Mouse (Mus musculus) intestine, embryonic 14.5 days (tissue): ENCODE data around the gene Rffl. TPM values are rescaled to one million over a fixed set of nuclear protein-coding genes. Genes with fewer than 3 reads are reported as not detected.

ENCODE experiments used
- ATAC-seq: fragments of 200-750 bp; cut with Nextera tagmentation; replicated peaks from 2 replicates; pipeline ENCODE4 v1.8.0; 2017; ENCODE audit warnings: low read depth, moderate number of reproducible peaks, moderate TSS enrichment, moderate library complexity; ENCODE audit not compliant: low FRiP score, low TSS enrichment
- DNase-seq: peaks from one replicate; pipeline ENCODE4 v3.0.0-alpha.2; 2018; ENCODE audit warnings: low spot score
- H3K27ac ChIP-seq: fragments of 300-500 bp; sonication (generic); 2 replicates; pipeline ENCODE4 v1.5.1; 2014; ENCODE audit warnings: low read depth, mild to moderate bottlenecking, control low read depth
- H3K27me3 ChIP-seq: fragments of 300-500 bp; sonication (generic); replicated peaks from 2 replicates; pipeline ENCODE4 v1.6.1; 2014; ENCODE audit warnings: low read length, control low read depth; ENCODE audit not compliant: control insufficient read depth, insufficient read depth
- H3K36me3 ChIP-seq: fragments of 300-500 bp; sonication (generic); 2 replicates; pipeline ENCODE4 v1.6.1; 2014; ENCODE audit warnings: low read length, control low read depth; ENCODE audit not compliant: control insufficient read depth, insufficient read depth
- H3K4me1 ChIP-seq: fragments of 300-500 bp; sonication (generic); replicated peaks from 2 replicates; pipeline ENCODE4 v1.6.1; 2014; ENCODE audit warnings: low read length, control low read depth, mixed read lengths; ENCODE audit not compliant: control insufficient read depth, insufficient read depth
- H3K4me2 ChIP-seq: fragments of 300-500 bp; sonication (generic); 2 replicates; pipeline ENCODE4 v1.6.1; 2014; ENCODE audit warnings: low read length
- H3K4me3 ChIP-seq: fragments of 300-500 bp; sonication (generic); 2 replicates; pipeline ENCODE4 v1.5.1; 2014; ENCODE audit warnings: low read depth, low read length, control low read depth, mixed read lengths
- H3K9ac ChIP-seq: fragments of 300-500 bp; sonication (generic); 2 replicates; pipeline ENCODE4 v1.6.1; 2014; ENCODE audit warnings: mild to moderate bottlenecking, low read length
- H3K9me3 ChIP-seq: fragments of 300-500 bp; sonication (generic); 2 replicates; pipeline ENCODE4 v1.6.1; 2016; ENCODE audit warnings: low read length, control low read depth; ENCODE audit not compliant: control insufficient read depth
- WGBS: fragments of 180-500 bp; shearing (Covaris S2); extraction: QIAGEN DNeasy Blood & Tissue Kit; methylation state at CpG from one replicate; pipeline ENCODE4 v1.1.7; 2014; 5-methylcytosine and 5-hydroxymethylcytosine counted together
- polyA plus RNA-seq: library from polyadenylated mRNA; unstranded; fragments of >200 nt; fragmentation: Nextera tagmentation; extraction: Ambion mirVana; gene quantifications from 2 replicates; pipeline ENCODE4 v1.2.1, GENCODE M21; 2014

The Rffl gene
- polyA plus RNA-seq, 1 experiment from 2014 or later, result 12.1 TPM

GRCm38 (mm10) chr11:82806656-82807055 is 64.4 kb downstream of the Rffl start:
- Histone ChIP-seq H3K27ac (no peak overlapping the region), H3K4me3 (no peak overlapping the region), H3K27me3 (no peaks in the 10 kb centered on the region), H3K9me3 (no peaks in the 10 kb centered on the region), H3K9ac (no peak overlapping the region), H3K36me3 (peaks cover 22% of the 10 kb centered on the region), H3K4me1 (no peaks in the 10 kb centered on the region), H3K4me2 (no peak overlapping the region)
- ATAC-seq, result no peak
- no peak for DNase-seq
- 73% methylated on average over 3 of the region's 3 CpGs for WGBS

GRCm38 (mm10) chr11:82783453-82783852 is 87.6 kb downstream of the Rffl start:
- Histone ChIP-seq H3K27ac (no peak overlapping the region), H3K9ac (no peak overlapping the region), H3K4me1 (peaks cover 17% of the 10 kb centered on the region), H3K36me3 (peaks cover 52% of the 10 kb centered on the region), H3K4me2 (no peak overlapping the region), H3K9me3 (no peaks in the 10 kb centered on the region), H3K27me3 (no peaks in the 10 kb centered on the region), H3K4me3 (no peak overlapping the region)
- ATAC-seq, result no peak
- DNase-seq, result no peak
- 92% methylated on average over 11 of the region's 11 CpGs for WGBS

- no peaks in the 10 kb centered on the region for H3K9me3 ChIP-seq
- WGBS, result 45% methylated on average over 6 of the region's 6 CpGs
- peaks cover 39% of the 10 kb centered on the region for H3K36me3 ChIP-seq
- no peaks in the 10 kb centered on the region for H3K27me3 ChIP-seq
- ATAC-seq, result no peak
- peak overlapping the region; percentile 80 for H3K4me3 ChIP-seq
- peak overlapping the region; percentile 70 for H3K4me2 ChIP-seq
- peak overlapping the region; percentile 98 for H3K9ac ChIP-seq
- peaks cover 17% of the 10 kb centered on the region for H3K4me1 ChIP-seq
- DNase-seq, result no peak
- H3K27ac ChIP-seq, result peak overlapping the region; percentile 96; the same call in 1 of the 2 replicates
Measured at GRCm38 (mm10) chr11:82782197-82782596, 88.8 kb downstream of the Rffl start.

- Histone ChIP-seq H3K27me3 (no peaks in the 10 kb centered on the region), H3K4me3 (peak within 1 kb of the TSS; percentile 80), H3K36me3 (peaks cover 29% of the 10 kb centered on the region), H3K4me1 (peaks cover 17% of the 10 kb centered on the region), H3K9ac (peak within 1 kb of the TSS; percentile 98), H3K4me2 (peak within 1 kb of the TSS; percentile 70), H3K27ac (peak within 1 kb of the TSS; percentile 96), H3K9me3 (no peaks in the 10 kb centered on the region)
- DNase-seq (peak; percentile 97), ATAC-seq (peak; percentile 93)
- WGBS, result under 1% methylated on average over 73 of the region's 90 CpGs
Measured at GRCm38 (mm10) chr11:82780983-82781903, 89.8 kb downstream of the Rffl start, which contains the start of gene Lig3. TSS of gene Lig3 (plus strand) at chr11:82781108.

- no peaks in the 10 kb centered on the region for H3K27me3 ChIP-seq
- H3K4me2 ChIP-seq, result peak overlapping the region; percentile 56
- H3K9ac ChIP-seq, result peak overlapping the region; percentile 98
- ATAC-seq (no peak), DNase-seq (no peak)
- no peak overlapping the region for H3K27ac ChIP-seq
- WGBS, result 48% methylated on average over 5 of the region's 5 CpGs
- no peaks in the 10 kb centered on the region for H3K9me3 ChIP-seq
- H3K36me3 ChIP-seq, result peaks cover 18% of the 10 kb centered on the region
- peak overlapping the region; percentile 80 for H3K4me3 ChIP-seq
- peaks cover 17% of the 10 kb centered on the region for H3K4me1 ChIP-seq
Measured at GRCm38 (mm10) chr11:82780134-82780533, 90.9 kb downstream of the Rffl start.

GRCm38 (mm10) chr11:82764438-82764924 is 106.5 kb downstream of the Rffl start:
- peak; percentile 73 for ATAC-seq
- H3K9ac ChIP-seq, result peak overlapping the region; percentile 67
- peak overlapping the region; percentile 93 for H3K27ac ChIP-seq
- peaks cover 15% of the 10 kb centered on the region for H3K36me3 ChIP-seq
- H3K27me3 ChIP-seq, result no peaks in the 10 kb centered on the region
- peak overlapping the region; percentile 86 for H3K4me2 ChIP-seq
- WGBS, result under 1% methylated on average over 28 of the region's 28 CpGs
- H3K4me1 ChIP-seq, result peaks cover 19% of the 10 kb centered on the region
- H3K9me3 ChIP-seq, result no peaks in the 10 kb centered on the region
- H3K4me3 ChIP-seq, result peak overlapping the region; percentile 90
- DNase-seq, result no peak

GRCm38 (mm10) chr11:82763742-82764437 is 107.1 kb downstream of the Rffl start, which contains the start of the genes Cct6b and Zfp830:
TSS of gene Cct6b (minus strand) at chr11:82764321.
TSS of gene Zfp830 (plus strand) at chr11:82764345.
- H3K4me1 ChIP-seq, result peaks cover 19% of the 10 kb centered on the region
- WGBS, result under 1% methylated on average over 44 of the region's 44 CpGs
- no peaks in the 10 kb centered on the region for H3K9me3 ChIP-seq
- peak within 1 kb of the TSS; percentile 86 for H3K4me2 ChIP-seq
- peak; percentile 100 for ATAC-seq
- H3K27me3 ChIP-seq, result no peaks in the 10 kb centered on the region
- peaks cover 9% of the 10 kb centered on the region for H3K36me3 ChIP-seq
- DNase-seq, result peak; percentile 91
- peak within 1 kb of the TSS; percentile 67 for H3K9ac ChIP-seq
- peak within 1 kb of the TSS; percentile 93 for H3K27ac ChIP-seq
- H3K4me3 ChIP-seq, result peak within 1 kb of the TSS; percentile 90

GRCm38 (mm10) chr11:82763261-82763660 is 107.7 kb downstream of the Rffl start:
- H3K9ac ChIP-seq, result peak overlapping the region; percentile 67
- H3K27me3 ChIP-seq, result no peaks in the 10 kb centered on the region
- peak overlapping the region; percentile 90 for H3K4me3 ChIP-seq
- peak overlapping the region; percentile 93 for H3K27ac ChIP-seq
- ATAC-seq, result no peak
- peak overlapping the region; percentile 80 for H3K4me2 ChIP-seq
- H3K9me3 ChIP-seq, result no peaks in the 10 kb centered on the region
- whole genome bisulfite sequencing, result 9% methylated on average over 4 of the region's 4 CpGs
- DNase-seq, result no peak
- peaks cover 19% of the 10 kb centered on the region for H3K4me1 ChIP-seq
- peaks cover 5% of the 10 kb centered on the region; the same call in 1 of the 2 replicates for H3K36me3 ChIP-seq
